Mouse (Mus musculus): ENCODE measurements around the gene Trip6.

GRCm38 (mm10) chr5:137277360-137278342 is 36.6 kb downstream of the Trip6 start:
- peak; percentile 27; the same call in 1 of the 2 replicates for TF ChIP-seq CTCF (IDR thresholded peaks at IDR 0.05; ENCODE audit: control insufficient read depth, insufficient read depth, low read length)
- no peak for TF ChIP-seq POLR2A (IDR thresholded peaks at IDR 0.05; ENCODE audit: borderline replicate concordance, control insufficient read depth, low read depth, low read length)

Measured in bone marrow, adult 2 months (tissue).